Mouse (Mus musculus) regulatory T cell (primary cell): ENCODE results near the gene Map1b.

ENCODE experiments used
- in situ Hi-C: fragments of 300-600 bp; cut with MboI, MseI; formaldehyde crosslinking; loops from one replicate; pipeline ENCODE4 v1.15.1; 2025; ENCODE audit warnings: high pct_unique_total_duplicates

The Map1b gene

GRCm38 (mm10) chr13:99528456-99528855 is 12.1 kb upstream of the Map1b start:
- in situ Hi-C loops: no loop called here

- in situ Hi-C loops: no loop called here
Measured at GRCm38 (mm10) chr13:99527936-99528335, 11.6 kb upstream of the Map1b start.

GRCm38 (mm10) chr13:99525491-99525890 is 9.2 kb upstream of the Map1b start:
- in situ Hi-C loops: no loop called here

- in situ Hi-C loops: no loop called here
Measured at GRCm38 (mm10) chr13:99517836-99518235, 1.5 kb upstream of the Map1b start.

- in situ Hi-C loops: no loop called here
Measured at GRCm38 (mm10) chr13:99515736-99516447, 448 bp downstream of the Map1b start.

GRCm38 (mm10) chr13:99514917-99515591 is 1.3 kb downstream of the Map1b start:
- in situ Hi-C loops: no loop called here

GRCm38 (mm10) chr13:99513990-99514389 is 2.4 kb downstream of the Map1b start:
- in situ Hi-C loops: no loop called here

GRCm38 (mm10) chr13:99513138-99513537 is 3.2 kb downstream of the Map1b start:
- in situ Hi-C loops: no loop called here

GRCm38 (mm10) chr13:99509896-99510295 is 6.4 kb downstream of the Map1b start:
- in situ Hi-C loops: no loop called here

GRCm38 (mm10) chr13:99506580-99506962 is 9.8 kb downstream of the Map1b start:
- in situ Hi-C loops: no loop called here

GRCm38 (mm10) chr13:99505826-99506579 is 10.3 kb downstream of the Map1b start:
- in situ Hi-C loops: no loop called here

GRCm38 (mm10) chr13:99503370-99503979 is 12.9 kb downstream of the Map1b start:
- in situ Hi-C loops: no loop called here

- in situ Hi-C loops: no loop called here
Measured at GRCm38 (mm10) chr13:99502911-99503310, 13.4 kb downstream of the Map1b start.

- in situ Hi-C loops: no loop called here
Measured at GRCm38 (mm10) chr13:99502126-99502744, 14.1 kb downstream of the Map1b start.

GRCm38 (mm10) chr13:99501393-99501792 is 14.9 kb downstream of the Map1b start:
- in situ Hi-C loops: no loop called here

GRCm38 (mm10) chr13:99500609-99501008 is 15.7 kb downstream of the Map1b start:
- in situ Hi-C loops: no loop called here

GRCm38 (mm10) chr13:99499764-99500163 is 16.6 kb downstream of the Map1b start:
- in situ Hi-C loops: no loop called here

- in situ Hi-C loops: no loop called here
Measured at GRCm38 (mm10) chr13:99496106-99496505, 20.2 kb downstream of the Map1b start.

- in situ Hi-C loops: no loop called here
Measured at GRCm38 (mm10) chr13:99494416-99494815, 21.9 kb downstream of the Map1b start.

GRCm38 (mm10) chr13:99493304-99493904 is 22.9 kb downstream of the Map1b start:
- in situ Hi-C loops: no loop called here

- in situ Hi-C loops: no loop called here
Measured at GRCm38 (mm10) chr13:99492619-99493303, 23.6 kb downstream of the Map1b start.
